Mouse (Mus musculus) midbrain, postnatal 0 days (tissue): ENCODE data around the gene Spata1. TPM values are rescaled to one million over a fixed set of nuclear protein-coding genes. Genes with fewer than 3 reads are reported as not detected.
A peak's percentile ranks its signal among the peaks of the same experiment; 100 is the strongest.

Experiments
- ATAC-seq: fragments of 200-750 bp; cut with Nextera tagmentation; 2 replicates; pipeline ENCODE4 v1.8.0; 2017; ENCODE audit warnings: moderate number of reproducible peaks, mild to moderate bottlenecking, moderate TSS enrichment, moderate library complexity; ENCODE audit not compliant: low FRiP score
- DNase-seq: peaks from one replicate; pipeline ENCODE4 v3.0.0-alpha.2; 2015; ENCODE audit warnings: low spot score
- H3K27ac ChIP-seq: fragments of 300-500 bp; sonication (generic); 2 replicates; pipeline ENCODE4 v1.5.1; 2014; ENCODE audit warnings: low read depth, mild to moderate bottlenecking, low read length, mixed read lengths
- H3K27me3 ChIP-seq: fragments of 300-500 bp; sonication (generic); 2 replicates; pipeline ENCODE4 v1.6.1; 2014; ENCODE audit warnings: low read length, control low read depth, mixed read lengths; ENCODE audit not compliant: insufficient read depth
- H3K36me3 ChIP-seq: fragments of 300-500 bp; sonication (generic); 2 replicates; pipeline ENCODE4 v1.6.1; 2014; ENCODE audit warnings: low read length, control low read depth, mixed read lengths; ENCODE audit not compliant: insufficient read depth
- H3K4me1 ChIP-seq: fragments of 300-500 bp; sonication (generic); 2 replicates; pipeline ENCODE4 v1.6.1; 2014; ENCODE audit warnings: mild to moderate bottlenecking, control low read depth, antibody characterized with exemption, low read length, mixed read lengths; ENCODE audit not compliant: insufficient read depth
- H3K4me2 ChIP-seq: fragments of 300-500 bp; sonication (generic); 2 replicates; pipeline ENCODE4 v1.6.1; 2014; ENCODE audit warnings: low read depth, mild to moderate bottlenecking, low read length, mixed read lengths; ENCODE audit not compliant: poor library complexity, severe bottlenecking
- H3K4me3 ChIP-seq: fragments of 300-500 bp; sonication (generic); 2 replicates; pipeline ENCODE4 v1.5.1; 2014; ENCODE audit warnings: low read depth, mild to moderate bottlenecking, low read length, moderate library complexity
- H3K9ac ChIP-seq: fragments of 300-500 bp; sonication (generic); replicated peaks from 2 replicates; pipeline ENCODE4 v1.6.1; 2014; ENCODE audit warnings: mild to moderate bottlenecking, low read length, moderate library complexity, mixed read lengths; ENCODE audit not compliant: poor library complexity, severe bottlenecking
- H3K9me3 ChIP-seq: fragments of 300-500 bp; sonication (generic); 2 replicates; pipeline ENCODE4 v1.6.1; 2016; ENCODE audit warnings: low read length, control low read depth
- CTCF ChIP-seq: IDR thresholded peaks from 2 replicates; pipeline ENCODE4 v1.5.1; 2016; ENCODE audit warnings: antibody characterized with exemption, mild to moderate bottlenecking
- WGBS: fragments of 180-500 bp; shearing (Covaris S2); extraction: QIAGEN DNeasy Blood & Tissue Kit; methylation state at CpG from one replicate; pipeline ENCODE4 v1.1.7; 2014; 5-methylcytosine and 5-hydroxymethylcytosine counted together
- polyA plus RNA-seq: library from polyadenylated mRNA; unstranded; fragments of >200 nt; fragmentation: Nextera tagmentation; extraction: Ambion mirVana; gene quantifications from 2 replicates; pipeline ENCODE4 v1.2.1, GENCODE M21; 2015
- total RNA-seq: library from RNA; depleted of rRNA; stranded (reverse); fragments of >200 nt; gene quantifications from 2 replicates; pipeline ENCODE4 v1.2.3, GENCODE M21; 2014

Spata1 gene
- total and polyA plus RNA-seq, 2 experiments from 2014 or later, result 2.4 to 3.1 TPM

DNA sequence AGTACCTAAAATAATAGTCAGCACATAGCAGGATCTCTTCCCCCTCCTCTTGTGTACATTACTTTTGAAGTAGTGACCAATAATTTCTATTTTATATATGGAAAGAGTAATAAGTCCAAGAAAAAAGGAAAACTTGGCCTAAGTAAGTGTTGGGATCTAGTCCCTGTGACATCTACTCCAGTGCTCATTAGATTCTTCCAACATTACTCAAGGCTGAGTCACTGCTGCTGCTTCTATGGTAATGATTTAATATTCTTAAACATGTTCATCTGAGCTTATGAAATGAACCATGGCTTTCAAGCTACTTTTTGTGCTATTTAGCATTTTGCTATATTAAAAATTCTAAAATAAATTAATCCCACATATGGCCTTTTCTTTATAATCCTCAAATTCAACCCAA is 25.8 kb downstream of the Spata1 start:
- Histone ChIP-seq H3K4me2 (no peak overlapping the region), H3K4me1 (no peaks in the 10 kb centered on the region), H3K27me3 (no peaks in the 10 kb centered on the region), H3K9ac (no peak overlapping the region), H3K4me3 (no peak overlapping the region), H3K27ac (no peak overlapping the region), H3K36me3 (no peaks in the 10 kb centered on the region), H3K9me3 (no peaks in the 10 kb centered on the region)
- ATAC-seq (no peak), DNase-seq (no peak)
- TF ChIP-seq CTCF, result no peak

DNA sequence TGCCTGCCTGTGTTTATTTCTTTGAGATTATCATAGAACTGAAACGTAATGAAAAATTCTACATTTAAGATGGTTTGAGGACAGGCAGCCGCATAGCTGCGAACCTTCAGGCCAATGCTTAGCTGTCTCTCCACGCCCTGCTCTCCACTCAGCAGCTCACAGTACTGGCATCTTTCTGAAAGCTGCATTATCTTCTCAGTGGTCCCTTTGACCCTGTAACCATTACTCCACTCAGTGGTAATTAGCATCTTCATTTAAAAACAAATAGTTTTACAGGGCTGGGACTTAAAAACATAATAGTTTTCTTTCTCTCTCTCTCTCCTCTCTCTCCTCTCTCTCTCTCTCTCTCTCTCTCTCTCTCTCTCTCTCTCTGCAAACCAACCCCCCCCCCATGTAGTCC is 26.9 kb downstream of the Spata1 start:
- no peaks in the 10 kb centered on the region for H3K27me3 ChIP-seq
- no peaks in the 10 kb centered on the region for H3K36me3 ChIP-seq
- H3K4me1 ChIP-seq, result no peaks in the 10 kb centered on the region
- 74% methylated on average over 4 of the region's 4 CpGs for WGBS
- TF ChIP-seq CTCF, result no peak
- H3K9ac ChIP-seq, result no peak overlapping the region
- no peaks in the 10 kb centered on the region for H3K9me3 ChIP-seq
- no peak overlapping the region for H3K27ac ChIP-seq
- H3K4me2 ChIP-seq, result no peak overlapping the region
- ATAC-seq, result no peak
- DNase-seq, result no peak
- H3K4me3 ChIP-seq, result no peak overlapping the region

DNA sequence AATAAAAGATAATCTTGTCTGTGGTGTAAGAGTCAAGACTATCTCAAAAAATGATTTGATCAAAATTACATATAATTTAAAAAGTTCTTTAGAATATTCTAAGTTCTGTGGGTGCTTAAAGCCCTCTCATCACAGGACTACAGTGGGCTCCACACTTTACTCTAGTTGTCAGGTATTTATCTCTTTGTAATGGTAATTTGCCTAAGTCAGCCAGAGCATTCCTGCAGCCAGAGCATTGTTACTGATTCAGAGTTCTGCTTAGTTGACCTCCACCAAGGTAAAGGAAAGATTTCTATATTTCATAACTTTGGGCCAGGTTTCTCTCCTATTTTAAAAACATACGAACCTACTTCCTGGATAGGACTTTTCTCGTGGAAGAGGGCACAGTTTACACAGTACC is 30.3 kb downstream of the Spata1 start:
- H3K4me1 ChIP-seq, result no peaks in the 10 kb centered on the region
- DNase-seq, result no peak
- TF ChIP-seq CTCF, result no peak

DNA sequence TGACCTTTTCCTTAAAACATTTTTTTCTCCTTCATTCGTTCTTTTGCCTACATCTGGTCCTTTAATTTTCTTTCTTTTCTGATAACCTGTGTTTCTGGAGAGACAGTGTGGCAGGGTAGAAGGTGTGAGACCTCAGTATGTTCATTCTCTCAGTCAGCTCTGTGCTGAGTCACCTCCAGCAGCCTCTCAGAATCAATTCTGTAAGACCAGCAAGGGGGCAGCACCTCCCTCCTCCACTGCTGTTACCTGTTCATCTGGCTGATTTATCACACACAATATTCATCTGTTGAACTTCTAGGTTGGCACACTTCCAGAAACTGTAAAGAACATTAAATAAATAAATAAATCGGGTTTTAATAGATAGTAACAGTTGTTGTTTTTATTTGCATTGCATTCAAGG is 36.6 kb downstream of the Spata1 start:
- Histone ChIP-seq H3K4me3 (no peak overlapping the region), H3K27ac (no peak overlapping the region), H3K27me3 (no peaks in the 10 kb centered on the region), H3K9ac (no peak overlapping the region), H3K4me2 (no peak overlapping the region), H3K9me3 (no peaks in the 10 kb centered on the region), H3K4me1 (no peaks in the 10 kb centered on the region), H3K36me3 (no peaks in the 10 kb centered on the region)
- DNase-seq (no peak), ATAC-seq (no peak)
- peak; percentile 19; the same call in 1 of the 2 replicates for TF ChIP-seq CTCF
- 66% methylated on average over 2 of the region's 2 CpGs for WGBS

More for the DNA sequence above, 30.3 kb downstream of the Spata1 start:
- H3K4me3 ChIP-seq, result no peak overlapping the region
- no peak overlapping the region for H3K4me2 ChIP-seq
- no peaks in the 10 kb centered on the region for H3K36me3 ChIP-seq
- H3K9ac ChIP-seq, result no peak overlapping the region
- H3K9me3 ChIP-seq, result no peaks in the 10 kb centered on the region
- WGBS, result 82% methylated on average over 2 of the region's 2 CpGs
- no peaks in the 10 kb centered on the region for H3K27me3 ChIP-seq
- no peak overlapping the region for H3K27ac ChIP-seq
- ATAC-seq, result no peak

DNA sequence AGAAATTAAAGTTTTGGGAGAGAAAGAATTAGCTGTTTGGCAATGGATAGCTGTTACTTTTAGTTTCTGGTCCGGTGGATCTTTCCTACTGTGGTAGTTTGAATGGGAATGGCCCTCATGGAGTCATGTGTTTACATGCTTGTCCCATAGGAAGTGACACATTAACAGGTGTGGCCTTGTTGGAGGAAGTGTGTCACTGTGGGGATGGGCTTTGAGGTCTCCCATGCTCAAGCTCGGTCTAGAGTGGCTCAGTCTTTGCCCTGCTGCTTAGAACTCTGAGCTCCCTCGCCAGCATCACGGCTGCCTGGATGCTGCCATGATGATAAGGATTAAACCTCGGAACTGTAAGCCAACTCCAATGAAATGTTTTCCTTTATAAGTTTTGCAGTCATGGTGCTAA is 48.2 kb downstream of the Spata1 start:
- Histone ChIP-seq H3K9ac (no peak overlapping the region), H3K27me3 (no peaks in the 10 kb centered on the region), H3K4me2 (no peak overlapping the region), H3K4me3 (no peak overlapping the region), H3K27ac (no peak overlapping the region), H3K36me3 (no peaks in the 10 kb centered on the region), H3K4me1 (peaks cover 2% of the 10 kb centered on the region; the same call in 1 of the 2 replicates), H3K9me3 (no peaks in the 10 kb centered on the region)
- 66% methylated on average over 5 of the region's 5 CpGs for WGBS
- no peak for TF ChIP-seq CTCF
- ATAC-seq (no peak), DNase-seq (no peak)

DNA sequence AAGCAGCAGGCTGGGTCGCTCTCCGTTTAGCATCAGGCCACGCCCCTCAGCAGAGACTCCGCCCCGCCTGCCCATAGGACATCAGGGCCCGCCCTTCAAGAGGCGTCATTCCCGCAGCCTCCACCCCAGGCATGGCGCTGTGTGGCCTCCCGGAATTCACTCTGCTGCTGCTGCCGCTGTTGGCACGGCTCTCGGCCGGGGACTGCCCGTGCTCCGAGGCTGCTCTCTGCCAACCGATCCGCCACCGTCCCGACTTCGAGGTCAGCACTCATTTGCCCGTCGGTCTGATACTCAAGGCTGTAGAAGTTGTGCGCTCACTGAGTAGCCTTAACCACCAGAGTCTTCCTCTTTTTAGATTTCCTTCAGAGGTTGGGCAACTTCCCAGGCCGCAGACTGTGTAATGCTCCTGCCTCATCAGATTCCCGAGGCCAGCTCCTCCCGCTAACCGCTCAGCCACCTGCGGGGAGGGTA is 49.1 kb downstream of the Spata1 start:
- H3K4me2 ChIP-seq, result peak overlapping the region; percentile 65
- peak overlapping the region; percentile 51 for H3K4me3 ChIP-seq
- peaks cover 2% of the 10 kb centered on the region; the same call in 1 of the 2 replicates for H3K4me1 ChIP-seq
- H3K36me3 ChIP-seq, result no peaks in the 10 kb centered on the region; the same call in 1 of the 2 replicates
- ATAC-seq (peak; percentile 99), DNase-seq (peak; percentile 95)
- H3K9ac ChIP-seq, result peak overlapping the region; percentile 61
- H3K27me3 ChIP-seq, result no peaks in the 10 kb centered on the region
- H3K9me3 ChIP-seq, result no peaks in the 10 kb centered on the region
- WGBS, result under 1% methylated on average over 29 of the region's 29 CpGs
- H3K27ac ChIP-seq, result peak overlapping the region; percentile 58
- TF ChIP-seq CTCF, result peak; percentile 61
